Mouse (Mus musculus): ENCODE measurements around the gene Fto.

- no peak for TF ChIP-seq POLR2A (IDR thresholded peaks at IDR 0.05; ENCODE audit: borderline replicate concordance, extremely low read depth, low read depth, low read length)
- TF ChIP-seq CTCF (IDR thresholded peaks at IDR 0.05; ENCODE audit: insufficient read depth, low read length), result no peak
These were observed 297.9 kb downstream of the Fto start for GRCm38 (mm10) chr8:91611191-91611590.

Measured in lung, adult 2 months (tissue).